Mouse (Mus musculus): ENCODE measurements around the gene Tmem184b. TPM values are rescaled to one million over a fixed set of nuclear protein-coding genes. Genes with fewer than 3 reads are reported as not detected.

The Tmem184b gene
- polyA plus RNA-seq, 1 experiment from 2014 or later: 33.8 TPM

DNA sequence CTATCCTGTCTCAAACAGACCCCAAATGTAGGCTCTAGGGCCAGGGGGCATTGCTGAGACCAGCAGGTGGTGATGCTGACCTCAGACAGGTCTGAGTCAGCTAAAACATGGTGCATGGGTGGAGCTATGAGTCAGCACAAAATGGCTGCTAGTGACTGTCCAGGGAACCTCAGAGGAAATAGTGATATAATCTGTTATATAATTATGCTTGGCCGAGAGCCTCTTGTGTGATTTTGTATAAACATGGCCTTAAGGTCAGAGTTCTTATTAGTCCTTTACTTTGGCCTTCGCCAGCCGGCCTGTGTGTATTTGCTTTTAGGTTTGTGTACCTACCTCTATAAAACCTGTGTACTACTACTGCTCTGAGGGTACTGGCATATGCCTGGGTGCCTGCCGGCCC, 70.0 kb downstream of the Tmem184b start:
- 77% methylated on average over 4 of the region's 4 CpGs for WGBS
- H3K4me2 ChIP-seq: no peak overlapping the region
- no peak for ATAC-seq (ENCODE audit: low FRiP score)

DNA sequence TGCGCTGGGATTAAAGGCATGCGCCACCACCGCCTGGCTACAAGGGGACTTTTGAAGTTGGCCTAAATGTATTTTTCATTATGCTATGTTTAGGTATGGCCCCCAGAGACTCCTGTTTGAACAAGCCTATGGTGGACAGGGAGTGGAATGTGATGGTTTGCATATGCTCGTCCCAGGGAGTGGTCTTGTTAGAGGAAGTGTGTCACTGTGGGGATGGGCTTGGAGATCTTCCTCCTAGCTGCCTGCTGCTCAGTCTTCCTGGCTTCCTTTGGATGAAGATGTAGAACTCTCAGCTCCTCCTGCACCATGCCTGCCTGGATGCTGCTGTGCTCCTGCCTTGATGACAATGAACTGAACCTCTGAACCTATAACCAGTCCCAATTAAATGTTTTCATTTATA, 72.8 kb downstream of the Tmem184b start:
- no peak for ATAC-seq (ENCODE audit: low FRiP score)
- Histone ChIP-seq H3K4me3 (ENCODE audit: low read depth, low read length) (no peak overlapping the region), H3K27ac (ENCODE audit: low read depth, low read length) (no peak overlapping the region), H3K27me3 (ENCODE audit: control insufficient read depth, insufficient read depth, low read length) (no peaks in the 10 kb centered on the region), H3K4me2 (no peak overlapping the region), H3K9me3 (ENCODE audit: control insufficient read depth, low read length) (no peaks in the 10 kb centered on the region), H3K36me3 (ENCODE audit: control insufficient read depth, insufficient read depth, low read length) (no peaks in the 10 kb centered on the region), H3K4me1 (ENCODE audit: control insufficient read depth, insufficient read depth, low read length) (peaks cover 21% of the 10 kb centered on the region), H3K9ac (ENCODE audit: low read length) (no peak overlapping the region)
- no peak for DNase-seq (ENCODE audit: low spot score, missing footprints)
- 76% methylated on average over 4 of the region's 4 CpGs for WGBS

More for the DNA sequence above, 70.0 kb downstream of the Tmem184b start:
- Histone ChIP-seq H3K4me3 (ENCODE audit: low read depth, low read length) (no peak overlapping the region), H3K27me3 (ENCODE audit: control insufficient read depth, insufficient read depth, low read length) (no peaks in the 10 kb centered on the region), H3K9me3 (ENCODE audit: control insufficient read depth, low read length) (no peaks in the 10 kb centered on the region), H3K27ac (ENCODE audit: low read depth, low read length) (no peak overlapping the region), H3K9ac (ENCODE audit: low read length) (no peak overlapping the region), H3K36me3 (ENCODE audit: control insufficient read depth, insufficient read depth, low read length) (no peaks in the 10 kb centered on the region), H3K4me1 (ENCODE audit: control insufficient read depth, insufficient read depth, low read length) (peaks cover 5% of the 10 kb centered on the region; the same call in 1 of the 2 replicates)
- DNase-seq (ENCODE audit: low spot score, missing footprints): no peak

DNA sequence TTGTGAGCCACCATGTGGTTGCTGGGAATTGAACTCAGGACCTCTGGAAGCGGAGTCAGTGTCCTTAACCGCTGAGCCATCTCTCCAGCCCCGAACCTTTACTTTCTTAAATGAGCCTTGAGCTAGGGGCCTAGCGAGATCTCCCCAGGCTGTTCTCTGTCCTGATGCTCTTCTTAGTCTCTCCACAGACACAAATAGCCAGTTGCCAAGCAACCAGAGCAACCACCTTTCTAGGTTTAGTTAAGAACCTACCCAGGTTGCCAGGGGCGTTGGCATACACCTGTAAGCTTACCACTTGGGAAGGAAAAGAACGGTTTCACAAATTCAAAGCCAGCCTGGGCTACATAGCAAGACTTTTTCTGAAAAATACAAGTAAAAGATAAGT, 73.4 kb downstream of the Tmem184b start:
- no peak overlapping the region for H3K27ac ChIP-seq (ENCODE audit: low read depth, low read length)
- ATAC-seq (ENCODE audit: low FRiP score) (no peak), DNase-seq (ENCODE audit: low spot score, missing footprints) (no peak)
- H3K4me1 ChIP-seq (ENCODE audit: control insufficient read depth, insufficient read depth, low read length): peaks cover 17% of the 10 kb centered on the region
- no peaks in the 10 kb centered on the region for H3K9me3 ChIP-seq (ENCODE audit: control insufficient read depth, low read length)
- H3K27me3 ChIP-seq (ENCODE audit: control insufficient read depth, insufficient read depth, low read length): no peaks in the 10 kb centered on the region
- no peak overlapping the region for H3K4me2 ChIP-seq
- H3K36me3 ChIP-seq (ENCODE audit: control insufficient read depth, insufficient read depth, low read length): no peaks in the 10 kb centered on the region
- H3K4me3 ChIP-seq (ENCODE audit: low read depth, low read length): no peak overlapping the region
- 83% methylated on average over 6 of the region's 6 CpGs for WGBS
- no peak overlapping the region for H3K9ac ChIP-seq (ENCODE audit: low read length)

DNA sequence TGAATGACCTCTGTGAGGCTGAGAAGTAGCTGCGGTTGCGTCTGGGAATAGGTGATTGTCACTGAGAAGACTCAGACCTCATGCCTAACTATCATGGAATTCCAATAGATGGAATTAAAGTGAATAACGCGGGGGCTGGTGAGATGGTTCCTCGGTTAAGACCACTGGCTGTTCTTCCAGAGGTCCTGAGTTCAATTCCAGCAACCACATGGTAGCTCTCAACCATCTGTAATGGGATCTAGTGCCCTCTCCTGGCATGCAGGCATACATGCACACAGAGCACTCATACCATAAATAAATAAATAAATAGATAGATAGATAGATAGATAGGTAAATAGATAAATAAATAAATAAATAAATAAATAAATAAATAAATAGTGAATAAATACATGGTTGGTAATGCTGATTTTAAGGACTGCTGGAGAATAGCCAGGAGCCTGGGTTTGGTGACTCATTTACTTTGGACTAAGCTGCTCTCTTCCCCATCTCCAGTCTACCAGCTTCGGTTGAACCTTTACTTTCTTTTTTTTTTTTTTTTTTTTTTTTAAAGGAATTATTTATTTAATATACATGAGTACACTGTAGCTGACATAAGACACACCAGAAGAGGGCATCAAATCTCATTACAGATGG, 73.9 kb downstream of the Tmem184b start:
- H3K27me3 ChIP-seq (ENCODE audit: control insufficient read depth, insufficient read depth, low read length): no peaks in the 10 kb centered on the region
- no peak overlapping the region for H3K9ac ChIP-seq (ENCODE audit: low read length)
- no peaks in the 10 kb centered on the region for H3K9me3 ChIP-seq (ENCODE audit: control insufficient read depth, low read length)
- DNase-seq (ENCODE audit: low spot score, missing footprints) (peak; percentile 84), ATAC-seq (ENCODE audit: low FRiP score) (no peak)
- H3K4me1 ChIP-seq (ENCODE audit: control insufficient read depth, insufficient read depth, low read length): peaks cover 16% of the 10 kb centered on the region
- 93% methylated on average over 6 of the region's 6 CpGs for WGBS
- no peak overlapping the region for H3K4me3 ChIP-seq (ENCODE audit: low read depth, low read length)
- no peaks in the 10 kb centered on the region for H3K36me3 ChIP-seq (ENCODE audit: control insufficient read depth, insufficient read depth, low read length)
- H3K4me2 ChIP-seq: no peak overlapping the region
- no peak overlapping the region for H3K27ac ChIP-seq (ENCODE audit: low read depth, low read length)

DNA sequence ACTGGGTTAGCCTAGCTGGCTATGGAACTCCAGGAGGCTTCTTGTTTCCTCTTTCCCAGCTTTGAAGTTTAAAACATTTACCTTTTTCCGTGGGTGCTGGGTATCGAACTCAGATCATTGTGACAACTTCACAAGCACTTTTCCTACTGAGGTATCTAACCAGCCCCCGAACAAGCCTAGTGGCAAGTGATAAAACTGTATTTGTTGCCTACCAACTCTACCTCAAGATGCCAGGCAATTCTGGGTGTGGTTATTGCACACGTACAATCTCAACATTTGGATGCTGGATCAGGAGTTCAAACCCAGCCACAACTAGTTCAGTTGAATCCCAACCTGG, 74.5 kb downstream of the Tmem184b start:
- DNase-seq (ENCODE audit: low spot score, missing footprints): peak; percentile 89
- Histone ChIP-seq H3K4me3 (ENCODE audit: low read depth, low read length) (no peak overlapping the region), H3K27me3 (ENCODE audit: control insufficient read depth, insufficient read depth, low read length) (no peaks in the 10 kb centered on the region), H3K9me3 (ENCODE audit: control insufficient read depth, low read length) (no peaks in the 10 kb centered on the region), H3K27ac (ENCODE audit: low read depth, low read length) (no peak overlapping the region), H3K36me3 (ENCODE audit: control insufficient read depth, insufficient read depth, low read length) (no peaks in the 10 kb centered on the region), H3K4me1 (ENCODE audit: control insufficient read depth, insufficient read depth, low read length) (peaks cover 16% of the 10 kb centered on the region), H3K4me2 (peak overlapping the region; percentile 86; the same call in 1 of the 2 replicates), H3K9ac (ENCODE audit: low read length) (no peak overlapping the region)
- ATAC-seq (ENCODE audit: low FRiP score): no peak
- WGBS: 89% methylated on average over 4 of the region's 4 CpGs

DNA sequence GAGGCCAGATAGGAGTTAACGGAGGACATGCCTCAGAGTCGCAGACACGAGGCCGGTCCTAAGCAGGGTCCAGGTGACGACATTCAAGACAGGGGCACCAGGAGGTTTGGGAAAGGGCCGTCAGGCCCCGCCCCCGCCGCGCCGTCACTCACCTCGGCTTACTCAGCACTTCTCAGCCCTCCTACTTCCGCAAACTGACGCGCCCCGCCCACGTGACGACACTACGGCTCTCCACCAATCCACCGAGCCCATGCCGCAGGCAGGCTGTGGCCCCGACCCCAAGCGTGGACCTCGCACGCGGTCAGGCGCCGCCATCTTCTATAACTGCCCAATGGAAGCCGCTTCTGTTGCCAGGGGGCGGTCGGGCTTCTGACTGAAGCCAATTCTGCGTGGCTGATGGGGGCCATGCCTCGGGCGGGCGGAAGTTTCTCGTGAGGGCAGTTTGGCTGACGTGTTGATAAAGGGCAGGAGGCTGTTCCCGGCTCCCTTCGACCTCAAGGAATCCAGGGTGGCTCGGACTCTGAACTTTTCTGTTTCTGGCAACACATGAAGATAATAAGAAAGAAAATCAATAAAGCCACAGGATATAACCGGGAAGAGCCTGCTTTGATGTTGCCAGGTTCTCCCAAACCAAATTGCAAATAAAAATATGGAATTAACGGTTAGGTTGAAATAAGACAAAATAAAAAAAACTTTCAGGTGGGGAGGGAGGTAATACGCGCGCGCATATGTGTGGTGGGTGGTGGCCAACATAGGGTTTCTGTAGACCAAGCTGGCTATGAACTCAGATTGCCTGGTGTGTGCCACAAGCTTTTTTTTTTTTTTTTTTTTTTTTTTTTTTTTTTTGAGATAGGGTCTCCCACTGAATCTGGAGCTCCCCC, 75.1 kb downstream of the Tmem184b start, which contains the start of gene Pla2g6:
Gene Pla2g6, minus strand, starts transcription at position 333 of the 881 bp plus-strand sequence.
- peak; percentile 100 for DNase-seq (ENCODE audit: low spot score, missing footprints)
- 4% methylated on average over 46 of the region's 46 CpGs for WGBS
- Histone ChIP-seq H3K4me2 (peak within 1 kb of the TSS; percentile 86), H3K4me3 (ENCODE audit: low read depth, low read length) (peak within 1 kb of the TSS; percentile 52), H3K27ac (ENCODE audit: low read depth, low read length) (peak within 1 kb of the TSS; percentile 70), H3K4me1 (ENCODE audit: control insufficient read depth, insufficient read depth, low read length) (peaks cover 16% of the 10 kb centered on the region), H3K9ac (ENCODE audit: low read length) (peak within 1 kb of the TSS; percentile 79), H3K36me3 (ENCODE audit: control insufficient read depth, insufficient read depth, low read length) (no peaks in the 10 kb centered on the region), H3K9me3 (ENCODE audit: control insufficient read depth, low read length) (no peaks in the 10 kb centered on the region), H3K27me3 (ENCODE audit: control insufficient read depth, insufficient read depth, low read length) (no peaks in the 10 kb centered on the region)
- peak; percentile 97 for ATAC-seq (ENCODE audit: low FRiP score)

DNA sequence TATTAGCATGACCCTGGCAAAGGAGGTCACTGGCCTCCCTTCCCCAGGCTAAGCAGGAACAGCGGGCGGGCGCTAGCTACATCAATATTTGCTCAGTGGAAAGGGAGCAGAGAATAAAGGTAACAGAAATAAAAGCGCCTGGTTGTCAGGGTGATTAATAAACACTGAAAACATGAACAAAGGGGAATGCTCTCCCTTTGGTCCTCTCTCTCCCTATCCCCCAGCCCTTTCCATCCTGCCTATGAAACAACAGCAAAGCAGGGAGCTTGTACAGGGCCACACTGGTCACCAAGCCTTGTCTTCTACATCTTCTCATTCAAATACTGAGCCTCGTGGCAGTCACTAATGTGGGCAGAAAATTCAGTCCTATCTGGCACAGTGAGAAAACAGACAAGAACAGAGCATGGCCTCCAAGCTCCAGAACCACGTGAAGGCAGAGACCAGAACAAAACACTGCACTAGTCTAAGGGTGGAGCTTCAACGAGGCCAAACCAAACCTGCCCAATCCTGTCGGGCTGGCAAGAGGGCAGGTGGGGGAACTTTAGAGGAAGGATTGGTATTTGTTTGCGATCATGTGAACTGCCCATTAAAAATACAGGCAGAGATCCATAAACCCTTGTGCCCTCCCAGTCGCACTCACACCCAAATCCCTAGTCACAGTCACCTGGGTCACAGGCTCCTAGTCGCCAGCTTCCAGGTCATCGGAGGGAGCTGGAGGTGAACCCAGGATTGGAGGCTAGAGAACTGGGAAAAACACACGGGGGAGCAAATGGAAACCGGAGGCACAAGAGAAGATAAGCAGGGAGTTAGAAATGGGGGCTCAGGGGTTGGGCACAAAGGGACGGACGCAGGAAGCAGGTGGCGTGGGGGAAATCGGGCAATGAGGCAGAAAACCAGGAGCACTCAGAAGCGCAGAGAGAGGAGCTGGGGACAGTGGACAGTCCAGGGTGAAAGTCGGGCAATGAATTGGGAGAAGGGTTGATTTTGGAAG, 76.1 kb downstream of the Tmem184b start:
- whole genome bisulfite sequencing: 14% methylated on average over 20 of the region's 20 CpGs
- H3K4me1 ChIP-seq (ENCODE audit: control insufficient read depth, insufficient read depth, low read length): peaks cover 16% of the 10 kb centered on the region

DNA sequence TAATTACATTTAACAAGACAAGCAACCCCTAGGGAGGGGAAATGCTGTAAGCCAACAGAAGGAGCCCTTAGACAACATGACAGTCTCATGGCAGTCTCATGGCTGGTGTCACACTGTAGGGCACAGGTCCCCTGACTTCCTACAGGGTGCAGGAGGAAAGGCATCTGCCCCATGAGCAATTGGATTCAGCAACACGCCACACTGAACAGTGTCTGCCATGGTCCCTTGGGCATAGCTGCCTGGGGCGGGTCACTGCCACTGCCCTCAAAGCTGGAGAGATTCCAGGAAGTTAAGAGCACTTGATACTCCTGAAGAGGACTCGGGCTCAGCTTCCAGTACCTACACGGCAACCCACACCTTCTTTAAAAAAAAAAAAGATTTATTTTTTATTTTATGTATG, 77.1 kb downstream of the Tmem184b start:
- Histone ChIP-seq H3K4me2 (no peak overlapping the region), H3K36me3 (ENCODE audit: control insufficient read depth, insufficient read depth, low read length) (no peaks in the 10 kb centered on the region), H3K9ac (ENCODE audit: low read length) (no peak overlapping the region), H3K4me1 (ENCODE audit: control insufficient read depth, insufficient read depth, low read length) (peaks cover 16% of the 10 kb centered on the region), H3K27ac (ENCODE audit: low read depth, low read length) (no peak overlapping the region), H3K4me3 (ENCODE audit: low read depth, low read length) (no peak overlapping the region), H3K27me3 (ENCODE audit: control insufficient read depth, insufficient read depth, low read length) (no peaks in the 10 kb centered on the region), H3K9me3 (ENCODE audit: control insufficient read depth, low read length) (no peaks in the 10 kb centered on the region)
- WGBS: 81% methylated on average over 4 of the region's 4 CpGs
- DNase-seq (ENCODE audit: low spot score, missing footprints) (no peak), ATAC-seq (ENCODE audit: low FRiP score) (no peak)

More for the DNA sequence above, 76.1 kb downstream of the Tmem184b start:
- H3K27ac ChIP-seq (ENCODE audit: low read depth, low read length): peak overlapping the region; percentile 70
- no peaks in the 10 kb centered on the region for H3K36me3 ChIP-seq (ENCODE audit: control insufficient read depth, insufficient read depth, low read length)
- peak overlapping the region; percentile 86 for H3K4me2 ChIP-seq
- no peaks in the 10 kb centered on the region for H3K27me3 ChIP-seq (ENCODE audit: control insufficient read depth, insufficient read depth, low read length)
- DNase-seq (ENCODE audit: low spot score, missing footprints): peak; percentile 94
- H3K9me3 ChIP-seq (ENCODE audit: control insufficient read depth, low read length): no peaks in the 10 kb centered on the region
- peak overlapping the region; percentile 79 for H3K9ac ChIP-seq (ENCODE audit: low read length)
- peak overlapping the region; percentile 52 for H3K4me3 ChIP-seq (ENCODE audit: low read depth, low read length)
- ATAC-seq (ENCODE audit: low FRiP score): peak; percentile 31
